Mouse (Mus musculus) testis, adult 2 months (tissue): Measurements from ENCODE around the gene Trmt11.
"Not testable (repeated sequence)": the region's sequence is repeated elsewhere in the genome, so short reads cannot be mapped to it uniquely, and the experiment has no call there.

Experiments
- CTCF ChIP-seq: fragments of 200-500 bp; IDR thresholded peaks from 2 replicates; pipeline ENCODE4 v1.5.1; 2012; ENCODE audit warnings: low read depth, mild to moderate bottlenecking, inconsistent platforms, low read length, moderate library complexity; ENCODE audit not compliant: control insufficient read depth, insufficient read depth, insufficient replicate concordance
- POLR2A ChIP-seq: fragments of 200-500 bp; IDR thresholded peaks from 2 replicates; pipeline ENCODE4 v1.6.1; 2012; ENCODE audit warnings: low read depth, mild to moderate bottlenecking, inconsistent platforms, low read length, moderate library complexity; ENCODE audit not compliant: control insufficient read depth

- not testable (repeated sequence) for TF ChIP-seq CTCF, POLR2A
These were observed 36.1 kb upstream of the Trmt11 start for GRCm38 (mm10) chr10:30636474-30637154.
